Mouse (Mus musculus): ENCODE results near the gene Speg.

DNA sequence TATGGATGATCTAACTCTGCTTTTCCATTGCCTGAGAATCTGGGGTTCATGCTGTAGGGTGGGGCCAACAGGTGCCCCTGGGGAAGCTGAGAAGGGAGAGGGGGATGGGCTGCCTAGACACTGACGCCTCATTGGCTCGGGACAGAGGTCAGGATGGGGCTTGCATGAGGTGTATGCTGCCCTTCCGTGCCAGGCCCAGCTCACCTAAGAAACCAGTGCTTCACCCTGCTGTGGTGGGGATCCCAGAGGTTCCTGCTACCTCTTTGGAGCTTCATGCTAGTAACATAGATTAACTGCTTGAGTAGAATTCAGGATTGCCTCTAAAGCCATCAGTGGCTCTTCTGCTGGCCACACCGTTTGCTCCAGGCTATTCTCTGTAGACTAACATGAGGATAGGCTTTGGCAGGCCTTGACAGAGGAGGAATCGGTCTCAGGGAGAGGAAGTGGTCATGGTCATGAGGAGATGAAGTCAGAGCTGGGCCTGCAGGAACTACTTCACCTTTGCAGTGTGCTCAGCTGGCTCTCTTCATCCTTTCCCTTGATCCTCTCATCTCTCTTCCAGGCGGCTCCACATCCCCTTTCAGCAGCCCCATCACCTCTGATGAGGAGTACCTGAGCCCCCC is 25.5 kb downstream of the Speg start:
- TF ChIP-seq CTCF (IDR thresholded peaks at IDR 0.05; ENCODE audit: low read depth, low read length) (no peak), POLR2A (IDR thresholded peaks at IDR 0.05; ENCODE audit: insufficient read depth, low read length) (no peak)

Measured in ES-Bruce4 (cell line).